Mouse (Mus musculus) fibroblast of lung, adult 2 months (primary cell): ENCODE results near the gene Pms2.

Source experiments
- DNase-seq: peaks from one replicate; pipeline ENCODE4 v3.0.0-alpha.2; 2011; ENCODE audit warnings: low read depth

Pms2 gene

GRCm38 (mm10) chr5:143933414-143933813 lies 23.6 kb downstream of the Pms2 start:
- no peak for DNase-seq

DNA sequence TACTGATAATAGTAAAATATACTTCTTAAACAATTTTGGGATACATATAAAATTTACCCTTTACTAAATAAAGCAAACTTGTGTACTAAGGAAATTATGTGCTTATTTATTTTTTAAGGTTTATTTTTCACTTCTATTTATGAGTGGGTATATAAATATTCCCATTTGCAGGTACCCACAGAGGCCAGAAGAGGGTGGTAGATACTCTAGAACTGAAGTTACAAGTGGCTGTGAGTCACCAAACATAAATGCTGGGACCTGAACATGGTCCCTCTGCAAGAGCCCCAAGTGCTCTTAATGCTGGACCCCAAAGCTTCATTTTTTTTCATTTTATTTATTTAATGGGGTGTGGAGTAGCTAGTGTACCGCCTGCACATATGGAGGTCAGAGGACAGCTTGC lies 24.1 kb downstream of the Pms2 start:
- no peak for DNase-seq

DNA sequence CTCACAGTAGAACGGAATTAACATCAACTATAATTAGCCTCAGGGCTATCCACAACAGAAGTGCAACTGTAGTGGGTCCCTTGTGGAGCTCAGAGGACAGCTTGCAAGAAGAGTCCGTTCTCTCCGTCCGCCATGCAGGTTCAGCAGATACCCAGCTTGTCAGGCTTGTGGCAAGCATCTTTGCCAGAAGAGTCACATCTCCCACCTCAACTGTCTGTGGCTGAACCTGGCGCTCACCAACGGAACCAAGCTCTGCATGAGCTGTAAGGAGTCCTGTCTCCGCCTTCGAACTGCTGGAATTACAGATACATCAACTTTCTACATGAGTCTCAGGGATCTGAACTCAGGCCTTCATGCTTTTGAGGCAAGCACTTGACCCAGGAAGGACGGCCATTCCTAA lies 26.4 kb downstream of the Pms2 start:
- DNase-seq: no peak

DNA sequence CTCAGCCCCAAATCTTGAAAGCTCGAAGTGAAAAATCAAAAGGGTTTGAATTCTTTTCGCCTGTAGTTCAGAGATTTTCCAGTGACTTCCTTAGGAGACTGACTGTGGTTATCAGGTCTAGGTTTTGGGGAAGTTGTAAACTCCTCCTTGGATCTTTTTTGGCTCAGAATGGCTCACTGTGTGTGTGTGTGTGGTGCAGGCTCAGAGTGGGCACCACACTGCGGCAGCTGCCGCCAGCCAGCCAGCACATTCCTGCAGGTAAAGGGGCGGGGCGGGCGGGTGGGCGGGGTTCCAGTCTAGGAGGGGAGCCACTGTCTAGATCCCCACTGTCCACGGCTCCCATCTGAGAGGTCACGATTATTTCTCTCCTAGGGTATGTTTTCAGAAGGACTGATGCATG lies 31.8 kb downstream of the Pms2 start:
- no peak for DNase-seq

DNA sequence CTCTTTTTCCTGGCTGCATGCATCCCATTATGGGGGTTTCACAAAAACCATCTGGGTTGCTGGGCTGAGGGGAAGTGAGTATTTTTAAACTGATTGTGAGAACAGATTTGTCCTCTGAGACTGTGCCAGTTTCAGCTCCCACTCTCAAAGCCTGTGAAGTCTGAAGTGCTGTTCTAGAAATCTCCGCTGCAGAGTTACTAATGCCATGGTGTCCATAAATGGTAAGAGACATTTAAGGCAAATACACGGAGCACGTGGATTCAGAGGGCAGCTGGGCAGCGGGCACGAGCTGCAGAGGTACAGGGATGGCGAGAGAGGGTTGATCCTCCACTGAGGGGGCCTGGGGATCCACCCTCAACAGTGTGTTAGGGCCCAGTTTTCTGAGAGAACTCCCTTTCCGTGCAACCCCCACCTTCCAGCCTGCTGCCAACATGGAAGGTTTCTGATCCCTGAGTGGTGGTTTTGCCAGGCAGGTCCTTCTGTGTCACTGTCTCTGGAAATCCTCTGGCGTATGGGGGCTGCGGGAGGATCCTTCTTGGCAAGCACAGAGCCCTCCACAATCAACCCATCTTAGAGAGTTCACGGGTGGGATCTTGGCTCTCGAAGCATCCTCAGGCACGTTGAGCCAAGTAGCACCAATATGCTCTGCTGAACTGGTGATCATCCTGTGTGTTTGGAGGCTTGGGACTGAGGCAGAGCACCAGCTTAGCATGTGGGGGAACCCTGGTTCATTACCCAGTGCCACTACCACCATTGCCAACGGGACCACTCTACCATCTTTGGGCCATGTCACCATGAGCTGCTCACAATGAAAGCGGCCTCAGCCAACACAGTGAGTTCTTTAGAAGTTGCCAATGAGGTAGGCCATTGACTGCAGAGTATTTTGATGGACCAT lies 33.7 kb downstream of the Pms2 start:
- no peak for DNase-seq

- no peak for DNase-seq
These were observed 38.6 kb downstream of the Pms2 start for GRCm38 (mm10) chr5:143948361-143948760.

GRCm38 (mm10) chr5:143950016-143950415 lies 40.3 kb downstream of the Pms2 start:
- DNase-seq: no peak

DNA sequence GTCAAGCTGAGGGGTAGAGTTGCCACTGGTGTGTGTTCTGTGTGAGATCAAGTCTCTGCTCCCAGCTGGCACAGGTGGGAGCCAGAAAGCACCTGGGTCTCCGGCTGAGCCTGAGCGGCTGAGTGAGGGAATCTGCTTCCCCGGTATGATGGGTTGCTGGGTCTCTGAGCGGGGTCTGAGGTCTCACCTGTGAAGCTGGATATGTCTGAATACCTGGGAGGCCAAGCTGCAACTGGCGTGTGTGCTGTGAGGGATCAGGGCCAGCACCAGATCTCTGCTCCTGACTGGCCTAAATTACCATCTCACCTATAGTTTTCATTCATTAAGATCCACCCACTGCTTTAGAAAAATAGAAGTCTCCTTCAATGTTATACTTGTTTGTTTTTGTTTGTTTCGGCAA lies 47.3 kb downstream of the Pms2 start:
- no peak for DNase-seq

DNA sequence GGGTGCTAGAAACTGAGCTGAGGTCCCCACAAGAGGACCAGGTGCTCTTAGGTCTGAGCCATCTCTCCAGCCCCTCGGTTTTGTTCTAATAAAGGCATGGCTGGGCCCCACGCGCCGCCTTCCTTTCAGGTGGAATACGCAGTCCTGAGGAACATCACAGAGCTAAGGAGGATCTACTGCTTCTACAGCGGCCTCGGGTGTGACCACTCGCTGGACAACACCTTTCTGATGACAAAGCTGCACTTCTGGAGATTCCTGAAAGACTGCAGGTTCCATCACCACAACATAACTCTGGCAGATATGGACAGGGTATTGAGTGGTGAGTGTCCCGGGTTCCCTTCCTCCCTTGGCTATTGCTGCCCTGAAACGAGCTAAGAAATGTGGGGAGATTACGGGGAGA lies 49.8 kb downstream of the Pms2 start:
- no peak for DNase-seq

DNA sequence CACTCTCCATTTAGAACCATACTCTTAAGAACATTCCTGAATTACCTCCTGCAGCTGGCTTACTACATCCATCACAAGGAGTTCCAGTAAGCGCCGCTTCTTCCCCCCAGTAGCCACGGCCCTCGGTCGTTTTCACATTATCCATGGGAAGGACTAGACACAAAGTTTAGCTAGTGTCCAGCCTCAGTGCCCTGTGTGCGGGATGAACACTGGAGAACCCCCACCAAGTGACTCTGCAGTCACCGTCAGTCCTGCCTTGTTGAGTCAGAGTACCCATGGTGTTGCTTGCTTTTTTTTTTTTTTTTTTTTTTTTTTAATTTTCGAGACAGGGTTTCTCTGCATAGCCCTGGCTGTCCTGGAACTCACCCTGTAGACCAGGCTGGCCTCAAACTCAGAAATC lies 51.4 kb downstream of the Pms2 start:
- DNase-seq: no peak

- DNase-seq: no peak
These were observed 56.0 kb downstream of the Pms2 start for GRCm38 (mm10) chr5:143965586-143966345.

DNA sequence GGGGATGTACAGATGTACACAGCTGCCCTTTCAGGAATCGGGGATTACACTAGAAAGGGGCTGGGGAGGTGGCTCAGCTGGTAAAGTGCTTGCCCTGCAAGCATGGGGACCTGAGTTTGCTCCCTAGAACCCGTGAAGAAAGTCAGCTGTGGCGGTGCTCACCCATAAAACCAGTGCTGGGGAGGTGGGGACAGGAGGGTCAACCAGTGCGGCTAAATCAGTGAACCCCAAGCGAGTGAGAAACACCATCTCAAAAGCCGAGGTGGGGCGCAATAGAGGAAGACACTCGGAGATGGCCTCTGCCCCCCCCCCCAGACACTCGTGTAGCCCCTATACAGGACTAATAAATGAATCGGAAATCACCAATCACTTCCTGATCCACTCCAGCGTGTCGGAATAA lies 56.9 kb downstream of the Pms2 start:
- no peak for DNase-seq

GRCm38 (mm10) chr5:143972628-143973027 lies 62.9 kb downstream of the Pms2 start:
- no peak for DNase-seq

DNA sequence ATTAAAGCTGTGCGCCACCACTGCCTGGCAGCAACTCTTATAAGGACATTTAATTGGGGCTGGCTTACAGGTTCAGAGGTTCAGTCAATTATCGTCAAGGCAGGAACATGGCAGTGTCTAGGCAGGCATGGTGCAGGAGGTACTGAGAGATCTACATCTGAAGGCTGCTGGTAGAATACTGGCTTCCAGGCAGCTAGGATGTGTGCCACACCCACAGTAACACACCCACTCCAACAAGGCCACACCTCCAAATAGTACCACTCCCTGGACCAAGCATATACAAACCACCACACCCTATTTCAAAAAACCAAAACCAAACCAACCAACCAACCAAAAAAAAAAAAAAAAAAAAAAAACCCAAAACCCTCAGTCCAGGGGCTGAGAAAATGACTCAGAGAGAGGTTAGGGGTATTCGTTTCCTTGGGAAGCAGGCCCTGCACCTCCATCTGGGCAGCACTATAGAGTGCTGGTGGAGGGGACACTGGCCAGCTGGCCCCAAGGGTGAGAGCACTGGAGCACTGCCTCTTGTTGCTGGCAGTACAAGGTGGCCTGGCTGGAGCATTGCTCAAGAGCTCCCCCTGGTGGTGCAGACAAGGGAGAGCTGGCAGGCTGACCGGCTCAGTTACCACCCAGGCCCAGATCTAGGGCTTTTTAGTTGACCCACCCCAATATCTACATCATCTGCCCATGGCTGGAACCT lies 65.3 kb downstream of the Pms2 start:
- peak; percentile 39 for DNase-seq

DNA sequence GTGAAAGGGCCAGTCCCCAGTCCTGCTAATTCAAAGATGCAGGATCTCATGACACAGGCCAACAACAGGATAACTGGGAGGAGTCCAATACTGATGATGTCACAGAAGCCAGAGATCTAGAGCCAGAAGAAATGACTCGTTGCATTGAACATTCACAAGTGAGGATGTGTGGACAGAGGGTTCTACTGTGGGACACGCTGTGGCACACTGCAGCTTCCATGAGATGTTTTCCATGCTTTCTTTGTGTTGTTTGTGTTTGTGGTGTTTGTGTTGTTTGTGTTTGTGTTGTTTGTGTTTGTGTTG lies 65.8 kb downstream of the Pms2 start:
- DNase-seq: peak; percentile 22

- DNase-seq: no peak
These were observed 66.5 kb downstream of the Pms2 start for GRCm38 (mm10) chr5:143976232-143976631.

DNA sequence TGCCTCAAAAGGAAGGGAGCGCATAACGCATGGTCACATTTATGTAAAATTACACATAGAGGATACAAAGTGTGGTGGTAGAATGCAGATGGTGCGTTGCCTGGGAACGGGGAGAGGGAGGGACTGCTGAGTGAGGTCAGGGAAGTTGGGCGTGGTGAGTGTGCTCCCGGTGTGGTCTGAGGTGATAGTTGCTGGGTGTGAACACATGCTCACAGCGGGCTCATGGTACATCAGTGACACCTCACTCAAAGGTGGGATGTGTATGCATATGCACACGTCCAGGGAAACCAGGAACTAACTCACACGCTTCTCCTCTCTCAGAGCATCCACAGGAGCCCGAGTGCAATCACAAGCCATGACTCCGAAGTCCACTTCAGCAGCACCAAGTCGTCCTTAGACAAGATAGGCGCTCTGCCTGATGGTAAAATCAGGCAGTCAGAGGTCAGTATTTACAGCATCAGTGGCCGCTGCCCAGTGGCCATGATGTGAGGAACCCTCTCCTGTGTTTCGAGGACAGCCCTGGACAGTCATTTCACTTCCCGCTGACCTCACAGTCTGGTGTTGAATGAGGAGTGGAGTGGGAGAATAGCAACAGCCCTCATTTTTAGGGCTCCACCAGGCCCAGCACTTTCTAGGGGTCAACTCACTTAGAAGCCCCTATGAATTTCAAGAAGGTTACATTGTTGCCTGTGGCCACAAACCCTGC lies 67.1 kb downstream of the Pms2 start:
- DNase-seq: no peak

GRCm38 (mm10) chr5:143980858-143981257 lies 71.1 kb downstream of the Pms2 start:
- DNase-seq: no peak

DNA sequence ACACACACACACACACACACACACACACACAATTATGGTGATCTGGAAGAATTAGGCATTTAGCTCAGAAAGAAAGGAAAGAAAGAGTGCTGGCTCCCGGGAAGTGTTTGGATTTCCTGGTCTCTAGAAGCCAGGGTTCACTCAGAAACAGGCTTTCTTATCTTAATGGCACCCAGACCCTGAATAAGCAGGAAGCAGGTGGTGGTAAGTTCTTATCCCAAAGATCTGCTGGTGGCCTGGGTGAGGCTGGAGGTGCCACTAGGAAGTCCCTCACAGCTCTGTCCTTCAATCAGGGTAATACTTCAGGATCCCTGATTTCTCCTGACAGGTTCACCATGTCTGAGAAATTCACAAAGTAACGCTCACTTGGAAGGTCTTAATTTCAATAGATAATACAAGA lies 72.6 kb downstream of the Pms2 start:
- no peak for DNase-seq
